Mouse (Mus musculus): ENCODE data around the gene Fgfr2.

Gene Fgfr2

GRCm38 (mm10) chr7:130340412-130341152 is 2782.6 kb downstream of the Fgfr2 start:
- no peak for DNase-seq

- no peak for DNase-seq
Measured at GRCm38 (mm10) chr7:130337601-130338000, 2785.5 kb downstream of the Fgfr2 start.

GRCm38 (mm10) chr7:130335440-130336051 is 2787.6 kb downstream of the Fgfr2 start:
- peak; percentile 42 for DNase-seq

GRCm38 (mm10) chr7:130332515-130333220 is 2790.5 kb downstream of the Fgfr2 start:
- DNase-seq, result peak; percentile 16

- no peak for DNase-seq
Measured at GRCm38 (mm10) chr7:130327603-130328365, 2795.4 kb downstream of the Fgfr2 start.

GRCm38 (mm10) chr7:130325983-130326433 is 2797.1 kb downstream of the Fgfr2 start:
- peak; percentile 88 for DNase-seq

- DNase-seq, result no peak
Measured at GRCm38 (mm10) chr7:130324716-130325401, 2798.3 kb downstream of the Fgfr2 start.

GRCm38 (mm10) chr7:130323766-130324165 is 2799.4 kb downstream of the Fgfr2 start:
- no peak for DNase-seq

- DNase-seq, result peak; percentile 84
Measured at GRCm38 (mm10) chr7:130319799-130320556, 2803.2 kb downstream of the Fgfr2 start.

GRCm38 (mm10) chr7:130316294-130316693 is 2806.9 kb downstream of the Fgfr2 start:
- DNase-seq, result no peak

- DNase-seq, result no peak
Measured at GRCm38 (mm10) chr7:130315221-130315620, 2807.9 kb downstream of the Fgfr2 start.

- DNase-seq, result no peak
Measured at GRCm38 (mm10) chr7:130314658-130315057, 2808.5 kb downstream of the Fgfr2 start.

GRCm38 (mm10) chr7:130311362-130311761 is 2811.8 kb downstream of the Fgfr2 start:
- DNase-seq, result no peak

GRCm38 (mm10) chr7:130309180-130309579 is 2814.0 kb downstream of the Fgfr2 start:
- no peak for DNase-seq

- no peak for DNase-seq
Measured at GRCm38 (mm10) chr7:130307036-130307435, 2816.1 kb downstream of the Fgfr2 start.

- DNase-seq, result no peak
Measured at GRCm38 (mm10) chr7:130304642-130305041, 2818.5 kb downstream of the Fgfr2 start.

GRCm38 (mm10) chr7:130303464-130303863 is 2819.7 kb downstream of the Fgfr2 start:
- no peak for DNase-seq

- no peak for DNase-seq
Measured at GRCm38 (mm10) chr7:130300606-130301005, 2822.5 kb downstream of the Fgfr2 start.

GRCm38 (mm10) chr7:130298926-130299594 is 2824.1 kb downstream of the Fgfr2 start:
- no peak for DNase-seq

- no peak for DNase-seq
Measured at GRCm38 (mm10) chr7:130291179-130291578, 2832.0 kb downstream of the Fgfr2 start.

- no peak for DNase-seq
Measured at GRCm38 (mm10) chr7:130289428-130289790, 2833.7 kb downstream of the Fgfr2 start.
